Mouse (Mus musculus) embryonic fibroblast, embryonic 13.5 days (primary cell): ENCODE measurements around the gene Cuedc1.

ENCODE experiments used
- CTCF ChIP-seq: IDR thresholded peaks from 2 replicates; pipeline ENCODE4 v1.5.1; 2011; ENCODE audit warnings: mild to moderate bottlenecking, control low read depth, low read length, moderate library complexity, borderline replicate concordance; ENCODE audit not compliant: insufficient read depth
- POLR2A ChIP-seq: IDR thresholded peaks from 2 replicates; pipeline ENCODE4 v1.6.1; 2011; ENCODE audit warnings: low read depth, mild to moderate bottlenecking, control low read depth, low read length, moderate library complexity

DNA sequence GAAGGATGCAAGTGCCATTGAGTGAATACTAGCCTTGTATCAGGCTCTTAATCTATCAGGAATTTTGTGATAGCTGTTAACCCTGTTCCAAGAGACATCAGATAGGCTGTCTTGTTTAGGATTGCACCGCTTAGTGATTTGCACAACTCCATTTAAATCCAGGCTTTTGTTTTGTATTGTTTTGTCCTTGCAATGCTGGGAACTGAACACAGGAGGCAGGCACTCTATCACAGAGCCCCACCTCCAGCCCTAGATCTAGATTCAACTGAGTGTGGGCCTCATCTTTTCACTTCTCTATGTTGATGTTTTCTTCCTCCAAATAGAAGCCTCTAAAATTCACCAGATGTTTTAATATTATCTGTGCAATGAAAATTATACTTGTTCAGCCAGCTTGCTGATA is 22.2 kb upstream of the Cuedc1 start:
- TF ChIP-seq CTCF (no peak), POLR2A (no peak)
